Mouse (Mus musculus) embryonic fibroblast, embryonic 13.5 days (primary cell): ENCODE measurements at regions not wholly inside any gene's neighbourhood (a gene's known extent, or its start where the extent isn't known, plus 50 kb on each side); places are given as distances from the start of the nearest gene placed in this dataset.

Experiments used
- CTCF ChIP-seq: IDR thresholded peaks from 2 replicates; pipeline ENCODE4 v1.5.1; 2011; ENCODE audit warnings: mild to moderate bottlenecking, control low read depth, low read length, moderate library complexity, borderline replicate concordance; ENCODE audit not compliant: insufficient read depth
- POLR2A ChIP-seq: IDR thresholded peaks from 2 replicates; pipeline ENCODE4 v1.6.1; 2011; ENCODE audit warnings: low read depth, mild to moderate bottlenecking, control low read depth, low read length, moderate library complexity

GRCm38 (mm10) chr3:50981751-50982150, 242.5 kb upstream of the Noct start:
- TF ChIP-seq POLR2A (no peak), CTCF (no peak)
